Mouse (Mus musculus): ENCODE results near the gene Trp73.

Gene Trp73

GRCm38 (mm10) chr4:154037123-154037522 is 102.9 kb downstream of the Trp73 start:
- DNase-seq (ENCODE audit: low spot score in 2 of 2) = no peak

GRCm38 (mm10) chr4:154028646-154029045 is 111.4 kb downstream of the Trp73 start:
- DNase-seq (ENCODE audit: low spot score in 2 of 2) = no peak

GRCm38 (mm10) chr4:154028066-154028465 is 111.9 kb downstream of the Trp73 start:
- DNase-seq (ENCODE audit: low spot score in 2 of 2) = no peak

GRCm38 (mm10) chr4:154026441-154026761 is 113.6 kb downstream of the Trp73 start:
- DNase-seq (ENCODE audit: low spot score in 2 of 2) = no peak

GRCm38 (mm10) chr4:154025641-154026440 is 114.2 kb downstream of the Trp73 start, which contains the start of gene Smim1:
Gene Smim1, minus strand, starts transcription at chr4:154026230.
- DNase-seq (ENCODE audit: low spot score in 2 of 2) = peak in 1 of 2 experiments; percentile 65

GRCm38 (mm10) chr4:154024729-154025521 is 115.1 kb downstream of the Trp73 start:
- DNase-seq (ENCODE audit: low spot score in 2 of 2) = no peak

- no peak for DNase-seq (ENCODE audit: low spot score in 2 of 2)
Observed at GRCm38 (mm10) chr4:154023754-154024601, 116.0 kb downstream of the Trp73 start.

GRCm38 (mm10) chr4:154022844-154023243 is 117.2 kb downstream of the Trp73 start:
- no peak for DNase-seq (ENCODE audit: low spot score in 2 of 2)

- no peak for DNase-seq (ENCODE audit: low spot score in 2 of 2)
Observed at GRCm38 (mm10) chr4:154022407-154022806, 117.6 kb downstream of the Trp73 start.

- no peak for DNase-seq (ENCODE audit: low spot score in 2 of 2)
Observed at GRCm38 (mm10) chr4:154021432-154021831, 118.6 kb downstream of the Trp73 start.

GRCm38 (mm10) chr4:154019571-154019970 is 120.4 kb downstream of the Trp73 start:
- peak in 1 of 2 experiments; percentile 37 for DNase-seq (ENCODE audit: low spot score in 2 of 2)

- DNase-seq (ENCODE audit: low spot score in 2 of 2) = no peak
Observed at GRCm38 (mm10) chr4:154015476-154015875, 124.5 kb downstream of the Trp73 start.

GRCm38 (mm10) chr4:154012132-154012882 is 127.7 kb downstream of the Trp73 start:
- DNase-seq (ENCODE audit: low spot score in 2 of 2) = peak in 1 of 2 experiments; percentile 18

- DNase-seq (ENCODE audit: low spot score in 2 of 2) = peak; percentile 53 to 80
Observed at GRCm38 (mm10) chr4:154011646-154012089, 128.3 kb downstream of the Trp73 start, which contains the start of gene Lrrc47. Gene Lrrc47, plus strand, starts transcription at chr4:154011731.

- DNase-seq (ENCODE audit: low spot score in 2 of 2) = no peak
Observed at GRCm38 (mm10) chr4:154010907-154011645, 128.9 kb downstream of the Trp73 start.

GRCm38 (mm10) chr4:154007759-154008158 is 132.2 kb downstream of the Trp73 start:
- DNase-seq (ENCODE audit: low spot score in 2 of 2) = no peak

GRCm38 (mm10) chr4:154006264-154006663 is 133.7 kb downstream of the Trp73 start:
- no peak for DNase-seq (ENCODE audit: low spot score in 2 of 2)
